Mouse (Mus musculus) intestine, embryonic 14.5 days (tissue): ENCODE data around the gene Zc3h6. TPM values are rescaled to one million over a fixed set of nuclear protein-coding genes. Genes with fewer than 3 reads are reported as not detected.
"Not testable (repeated sequence)": the region's sequence is repeated elsewhere in the genome, so short reads cannot be mapped to it uniquely, and the experiment has no call there.

Source experiments
- ATAC-seq: fragments of 200-750 bp; cut with Nextera tagmentation; replicated peaks from 2 replicates; pipeline ENCODE4 v1.8.0; 2017; ENCODE audit warnings: low read depth, moderate number of reproducible peaks, moderate TSS enrichment, moderate library complexity; ENCODE audit not compliant: low FRiP score, low TSS enrichment
- DNase-seq: peaks from one replicate; pipeline ENCODE4 v3.0.0-alpha.2; 2018; ENCODE audit warnings: low spot score
- H3K27ac ChIP-seq: fragments of 300-500 bp; sonication (generic); 2 replicates; pipeline ENCODE4 v1.5.1; 2014; ENCODE audit warnings: low read depth, mild to moderate bottlenecking, control low read depth
- H3K27me3 ChIP-seq: fragments of 300-500 bp; sonication (generic); replicated peaks from 2 replicates; pipeline ENCODE4 v1.6.1; 2014; ENCODE audit warnings: low read length, control low read depth; ENCODE audit not compliant: control insufficient read depth, insufficient read depth
- H3K36me3 ChIP-seq: fragments of 300-500 bp; sonication (generic); 2 replicates; pipeline ENCODE4 v1.6.1; 2014; ENCODE audit warnings: low read length, control low read depth; ENCODE audit not compliant: control insufficient read depth, insufficient read depth
- H3K4me1 ChIP-seq: fragments of 300-500 bp; sonication (generic); replicated peaks from 2 replicates; pipeline ENCODE4 v1.6.1; 2014; ENCODE audit warnings: low read length, control low read depth, mixed read lengths; ENCODE audit not compliant: control insufficient read depth, insufficient read depth
- H3K4me2 ChIP-seq: fragments of 300-500 bp; sonication (generic); 2 replicates; pipeline ENCODE4 v1.6.1; 2014; ENCODE audit warnings: low read length
- H3K4me3 ChIP-seq: fragments of 300-500 bp; sonication (generic); 2 replicates; pipeline ENCODE4 v1.5.1; 2014; ENCODE audit warnings: low read depth, low read length, control low read depth, mixed read lengths
- H3K9ac ChIP-seq: fragments of 300-500 bp; sonication (generic); 2 replicates; pipeline ENCODE4 v1.6.1; 2014; ENCODE audit warnings: mild to moderate bottlenecking, low read length
- H3K9me3 ChIP-seq: fragments of 300-500 bp; sonication (generic); 2 replicates; pipeline ENCODE4 v1.6.1; 2016; ENCODE audit warnings: low read length, control low read depth; ENCODE audit not compliant: control insufficient read depth
- WGBS: fragments of 180-500 bp; shearing (Covaris S2); extraction: QIAGEN DNeasy Blood & Tissue Kit; methylation state at CpG from one replicate; pipeline ENCODE4 v1.1.7; 2014; 5-methylcytosine and 5-hydroxymethylcytosine counted together
- polyA plus RNA-seq: library from polyadenylated mRNA; unstranded; fragments of >200 nt; fragmentation: Nextera tagmentation; extraction: Ambion mirVana; gene quantifications from 2 replicates; pipeline ENCODE4 v1.2.1, GENCODE M21; 2014

Gene Zc3h6
- polyA plus RNA-seq, 1 experiment from 2014 or later = 1.7 TPM

GRCm38 (mm10) chr2:129006194-129006749 is 39.1 kb downstream of the Zc3h6 start:
- H3K36me3 ChIP-seq = no peaks in the 10 kb centered on the region
- ATAC-seq (no peak), DNase-seq (no peak)
- H3K9me3 ChIP-seq = no peaks in the 10 kb centered on the region
- no peaks in the 10 kb centered on the region for H3K4me1 ChIP-seq
- H3K9ac ChIP-seq = no peak overlapping the region
- no peak overlapping the region for H3K4me3 ChIP-seq
- WGBS = 66% methylated on average over 4 of the region's 4 CpGs
- no peaks in the 10 kb centered on the region for H3K27me3 ChIP-seq
- no peak overlapping the region for H3K4me2 ChIP-seq
- H3K27ac ChIP-seq = no peak overlapping the region

DNA sequence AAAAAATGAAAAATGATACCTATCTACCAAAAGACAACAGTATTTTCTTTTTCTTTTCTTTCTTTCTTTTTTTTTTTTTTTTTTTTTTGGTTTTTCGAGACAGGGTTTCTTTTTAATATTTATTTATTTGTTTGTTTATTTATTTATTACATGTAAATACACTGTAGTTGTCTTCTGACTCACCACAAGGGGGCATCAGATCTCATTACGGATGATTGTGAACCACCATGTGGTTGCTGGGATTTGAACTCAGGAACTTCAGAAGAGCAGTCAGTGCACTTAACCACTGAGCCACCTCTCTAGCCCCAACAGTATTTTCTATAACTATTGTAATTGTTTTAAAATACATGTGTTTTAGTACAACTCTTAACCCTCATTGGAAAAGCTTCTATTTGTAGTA is 41.7 kb downstream of the Zc3h6 start:
- H3K27me3 ChIP-seq, H3K9ac ChIP-seq, DNase-seq, H3K4me3 ChIP-seq, H3K27ac ChIP-seq, ATAC-seq, H3K4me2 ChIP-seq, H3K9me3 ChIP-seq, H3K36me3 ChIP-seq, H3K4me1 ChIP-seq: not testable (repeated sequence)
- WGBS = 84% methylated on average over 2 of the region's 2 CpGs

- DNase-seq (no peak), ATAC-seq (no peak)
- Histone ChIP-seq H3K27ac (no peak overlapping the region), H3K36me3 (0 out of 2 replicates have a peak, but pooled peaks cover 5% of the 10 kb centered on the region), H3K4me1 (no peaks in the 10 kb centered on the region), H3K4me3 (no peak overlapping the region), H3K27me3 (no peaks in the 10 kb centered on the region), H3K9ac (no peak overlapping the region), H3K4me2 (no peak overlapping the region), H3K9me3 (no peaks in the 10 kb centered on the region)
- 52% methylated on average over 2 of the region's 2 CpGs for WGBS
Observed at GRCm38 (mm10) chr2:129020106-129020505, 52.9 kb downstream of the Zc3h6 start.

DNA sequence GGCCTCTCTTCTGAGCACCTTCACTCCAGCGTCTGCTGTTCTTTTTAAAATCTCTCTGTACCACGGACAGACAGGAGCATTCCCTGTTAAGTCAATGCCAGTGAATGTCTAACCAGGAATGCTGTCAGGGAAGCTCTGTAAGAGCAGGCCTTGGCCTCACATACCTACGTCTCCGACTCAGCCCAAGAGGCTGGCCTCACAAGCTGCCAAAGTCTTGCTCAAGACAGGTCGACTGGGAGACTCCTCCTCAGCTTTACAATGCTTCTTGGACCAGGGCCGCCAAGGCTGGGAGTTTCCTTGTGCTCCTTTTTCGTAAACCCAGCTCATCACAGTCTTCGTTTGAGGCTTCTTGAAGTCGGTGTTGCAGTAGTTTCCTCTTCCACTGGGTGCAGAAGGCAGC is 57.6 kb downstream of the Zc3h6 start:
- 73% methylated on average over 9 of the region's 9 CpGs for WGBS
- DNase-seq = no peak

DNA sequence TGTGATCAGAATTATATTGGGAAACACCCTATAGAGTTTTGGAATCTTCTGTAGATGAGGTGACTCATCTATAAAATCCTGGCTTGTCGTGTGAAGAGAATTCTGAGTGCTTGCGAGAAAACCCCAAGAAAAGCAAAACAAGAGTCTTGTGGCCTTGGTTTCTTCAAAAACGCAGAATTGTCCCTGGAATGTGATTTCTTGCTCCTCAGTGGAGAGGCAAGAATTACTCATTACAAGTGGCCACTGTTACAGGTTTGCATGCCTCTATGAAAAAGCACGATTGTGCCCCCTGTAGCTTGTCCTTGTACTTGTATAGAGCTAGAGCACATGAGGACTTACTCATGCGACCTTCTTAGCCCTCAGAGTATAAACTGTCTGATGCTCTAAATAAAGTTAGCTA is 68.2 kb downstream of the Zc3h6 start:
- DNase-seq = no peak
- whole genome bisulfite sequencing = 79% methylated on average over 5 of the region's 5 CpGs

More for the DNA sequence above, 57.6 kb downstream of the Zc3h6 start:
- Histone ChIP-seq H3K36me3 (no peaks in the 10 kb centered on the region), H3K4me1 (no peaks in the 10 kb centered on the region), H3K4me2 (no peak overlapping the region), H3K27me3 (no peaks in the 10 kb centered on the region), H3K9me3 (no peaks in the 10 kb centered on the region), H3K9ac (no peak overlapping the region), H3K27ac (no peak overlapping the region), H3K4me3 (no peak overlapping the region)
- ATAC-seq = no peak

GRCm38 (mm10) chr2:129038426-129038936 is 71.3 kb downstream of the Zc3h6 start:
- Histone ChIP-seq H3K4me2 (peak overlapping the region; percentile 55), H3K9me3 (no peaks in the 10 kb centered on the region), H3K36me3 (no peaks in the 10 kb centered on the region), H3K27me3 (peaks cover 42% of the 10 kb centered on the region), H3K27ac (no peak overlapping the region), H3K9ac (0 out of 2 replicates have a peak overlapping the region, but pooled peaks have one; percentile 17), H3K4me3 (peak overlapping the region; percentile 31), H3K4me1 (no peaks in the 10 kb centered on the region; the same call in 1 of the 2 replicates)
- no peak for ATAC-seq
- WGBS = 29% methylated on average over 15 of the region's 15 CpGs
- DNase-seq = no peak

More for the DNA sequence above, 68.2 kb downstream of the Zc3h6 start:
- H3K27ac ChIP-seq = no peak overlapping the region
- no peaks in the 10 kb centered on the region for H3K36me3 ChIP-seq
- no peak for ATAC-seq
- H3K9me3 ChIP-seq = no peaks in the 10 kb centered on the region
- no peak overlapping the region for H3K4me2 ChIP-seq
- H3K4me1 ChIP-seq = no peaks in the 10 kb centered on the region; the same call in 1 of the 2 replicates
- H3K27me3 ChIP-seq = peaks cover 37% of the 10 kb centered on the region
- no peak overlapping the region for H3K4me3 ChIP-seq
- no peak overlapping the region for H3K9ac ChIP-seq

GRCm38 (mm10) chr2:129038937-129039631 is 71.9 kb downstream of the Zc3h6 start:
- peak; percentile 60 for ATAC-seq
- DNase-seq = peak; percentile 69
- Histone ChIP-seq H3K9ac (peak overlapping the region; percentile 23), H3K4me1 (no peaks in the 10 kb centered on the region; the same call in 1 of the 2 replicates), H3K27me3 (peaks cover 42% of the 10 kb centered on the region), H3K27ac (no peak overlapping the region), H3K4me2 (peak overlapping the region; percentile 55), H3K36me3 (no peaks in the 10 kb centered on the region), H3K4me3 (peak overlapping the region; percentile 31), H3K9me3 (no peaks in the 10 kb centered on the region)
- WGBS = 1% methylated on average over 62 of the region's 62 CpGs

DNA sequence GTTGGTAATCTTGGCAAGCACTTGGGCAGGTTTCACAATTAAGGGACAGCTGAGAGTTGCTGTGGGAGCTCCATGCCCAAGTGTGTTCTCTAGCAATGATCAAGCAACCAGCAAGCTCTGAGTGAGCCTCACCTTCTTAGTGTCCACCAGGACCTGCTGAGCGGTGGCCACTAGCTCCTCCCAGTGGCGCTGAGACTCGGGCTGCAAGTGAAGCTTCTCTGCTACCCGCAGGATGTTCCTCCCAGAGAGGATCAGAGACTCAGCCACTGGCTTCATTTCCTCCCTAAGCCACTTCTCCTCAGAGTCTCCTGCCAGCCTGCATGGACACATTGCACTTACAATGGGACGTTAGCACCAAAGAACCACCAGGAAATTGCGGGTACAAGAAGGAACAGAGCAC is 73.4 kb downstream of the Zc3h6 start:
- Histone ChIP-seq H3K4me3 (no peak overlapping the region), H3K9ac (no peak overlapping the region), H3K4me1 (no peaks in the 10 kb centered on the region; the same call in 1 of the 2 replicates), H3K27ac (no peak overlapping the region), H3K36me3 (no peaks in the 10 kb centered on the region), H3K27me3 (peaks cover 42% of the 10 kb centered on the region), H3K9me3 (no peaks in the 10 kb centered on the region), H3K4me2 (no peak overlapping the region)
- ATAC-seq (no peak), DNase-seq (no peak)
- 27% methylated on average over 6 of the region's 6 CpGs for WGBS
